Mouse (Mus musculus) liver, postnatal 0 days (tissue): ENCODE results near the gene Casp8. TPM values are rescaled to one million over a fixed set of nuclear protein-coding genes. Genes with fewer than 3 reads are reported as not detected.

ENCODE experiments used
- polyA plus RNA-seq: library from polyadenylated mRNA; unstranded; fragments of >200 nt; fragmentation: Nextera tagmentation; extraction: Ambion mirVana; gene quantifications from 2 replicates; pipeline ENCODE4 v1.2.1, GENCODE M21; 2015

Gene Casp8
- polyA plus RNA-seq, 1 experiment from 2014 or later = 21.6 TPM

Other genes starting within 250 kb of the Casp8 start
- gene Fam126b, start 209.1 kb upstream of the Casp8 start, polyA plus RNA-seq = 3.0 and 4.1 TPM in 2 replicates
- 129 and 133 TPM in 2 replicates for gene Ndufb3, start 209.0 kb upstream of the Casp8 start, polyA plus RNA-seq
- gene Als2cr12, start 99.4 kb upstream of the Casp8 start, polyA plus RNA-seq = not detected in 2 replicates
- 29.6 and 30.2 TPM in 2 replicates for gene Cflar, start 83.9 kb upstream of the Casp8 start, polyA plus RNA-seq
- gene Trak2, start 178.1 kb downstream of the Casp8 start, polyA plus RNA-seq = 17.7 and 22.8 TPM in 2 replicates
- 29.1 and 30.5 TPM in 2 replicates for gene Stradb, start 178.1 kb downstream of the Casp8 start, polyA plus RNA-seq